Mouse (Mus musculus): ENCODE measurements around the gene Unc5cl. TPM values are rescaled to one million over a fixed set of nuclear protein-coding genes. Genes with fewer than 3 reads are reported as not detected.

Unc5cl gene
- polyA plus RNA-seq, 1 experiment: not detected

- Histone ChIP-seq H3K4me3 (no peak overlapping the region), H3K4me2 (ENCODE audit: low read depth) (no peak overlapping the region), H3K79me2 (ENCODE audit: control insufficient read depth, insufficient read depth) (no peaks in the 10 kb centered on the region), H3K27me3 (ENCODE audit: control insufficient read depth, insufficient read depth, insufficient read length) (no peaks in the 10 kb centered on the region), H3K36me3 (ENCODE audit: control insufficient read depth, insufficient read depth) (no peaks in the 10 kb centered on the region), H3ac (ENCODE audit: control insufficient read depth, insufficient read length) (no peak overlapping the region)
- TF ChIP-seq TCF3 (IDR thresholded peaks at IDR 0.05; ENCODE audit: insufficient read length, low read depth) (no peak), MYOG (IDR thresholded peaks at IDR 0.05; ENCODE audit: control insufficient read depth in 1 of 3, insufficient read depth in 1 of 3, insufficient read length in 2 of 3, low read depth in 2 of 3) (no peak), CEBPB (IDR thresholded peaks at IDR 0.05; ENCODE audit: insufficient read depth, poor library complexity, severe bottlenecking) (no peak), POLR2AphosphoS2 (IDR thresholded peaks at IDR 0.05; ENCODE audit: insufficient read length, low read depth) (no peak), SRF (IDR thresholded peaks at IDR 0.05; ENCODE audit: control insufficient read depth, insufficient read length, low read depth) (no peak), REST (IDR thresholded peaks at IDR 0.05; ENCODE audit: insufficient read depth, insufficient read length) (no peak), E2F4 (IDR thresholded peaks at IDR 0.05; ENCODE audit: insufficient read depth) (no peak), TCF12 (IDR thresholded peaks at IDR 0.05; ENCODE audit: insufficient read depth, poor library complexity, severe bottlenecking) (no peak), POLR2A (IDR thresholded peaks at IDR 0.05; ENCODE audit: insufficient read length, low read depth) (no peak), MAX (IDR thresholded peaks at IDR 0.05; ENCODE audit: low read depth) (no peak), MYOD1 (IDR thresholded peaks at IDR 0.05; ENCODE audit: control insufficient read depth in 1 of 3, insufficient read length in 2 of 3, low read depth in 2 of 3) (no peak), USF1 (IDR thresholded peaks at IDR 0.05; ENCODE audit: low read depth) (no peak)
Measured at GRCm38 (mm10) chr17:48581153-48581552, 126.5 kb downstream of the Unc5cl start.

- no peak for TF ChIP-seq TCF3 (IDR thresholded peaks at IDR 0.05; ENCODE audit: insufficient read length, low read depth)
- TF ChIP-seq SRF (IDR thresholded peaks at IDR 0.05; ENCODE audit: control insufficient read depth, insufficient read length, low read depth): no peak
- H3K4me2 ChIP-seq (ENCODE audit: low read depth): no peak overlapping the region
- H3K4me3 ChIP-seq: no peak overlapping the region
- H3K79me2 ChIP-seq (ENCODE audit: control insufficient read depth, insufficient read depth): no peaks in the 10 kb centered on the region
- H3K27me3 ChIP-seq (ENCODE audit: control insufficient read depth, insufficient read depth, insufficient read length): no peaks in the 10 kb centered on the region
- no peak overlapping the region for H3ac ChIP-seq (ENCODE audit: control insufficient read depth, insufficient read length)
- no peaks in the 10 kb centered on the region for H3K36me3 ChIP-seq (ENCODE audit: control insufficient read depth, insufficient read depth)
Measured at GRCm38 (mm10) chr17:48582486-48582990, 127.8 kb downstream of the Unc5cl start.

DNA sequence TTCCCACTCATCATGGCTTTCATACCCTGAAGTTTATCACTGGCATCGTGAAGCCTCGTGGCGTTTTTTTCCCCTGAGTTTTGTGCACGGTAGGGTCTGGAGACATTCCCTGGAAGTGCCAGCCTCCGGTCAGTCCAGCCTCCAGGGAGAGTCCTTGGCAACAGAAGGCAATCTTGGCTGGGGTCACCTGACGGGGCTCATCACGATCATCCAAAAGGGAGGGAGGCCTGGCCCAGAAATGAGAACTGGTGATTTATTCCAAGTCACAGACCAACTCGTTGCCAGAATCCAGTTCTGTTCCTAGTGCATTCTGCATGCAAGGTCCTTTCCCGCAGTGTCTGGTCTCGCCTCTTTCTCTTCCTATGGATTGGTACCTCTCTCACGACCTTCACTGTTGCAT is 128.7 kb downstream of the Unc5cl start:
- H3ac ChIP-seq (ENCODE audit: control insufficient read depth, insufficient read length): no peak overlapping the region
- no peaks in the 10 kb centered on the region for H3K27me3 ChIP-seq (ENCODE audit: control insufficient read depth, insufficient read depth, insufficient read length)
- TF ChIP-seq TCF12 (IDR thresholded peaks at IDR 0.05; ENCODE audit: insufficient read depth, poor library complexity, severe bottlenecking) (no peak), SRF (IDR thresholded peaks at IDR 0.05; ENCODE audit: control insufficient read depth, insufficient read length, low read depth) (no peak), MAX (IDR thresholded peaks at IDR 0.05; ENCODE audit: low read depth) (no peak)
- H3K4me2 ChIP-seq (ENCODE audit: low read depth): no peak overlapping the region
- H3K4me3 ChIP-seq: no peak overlapping the region
- no peaks in the 10 kb centered on the region for H3K79me2 ChIP-seq (ENCODE audit: control insufficient read depth, insufficient read depth)
- H3K36me3 ChIP-seq (ENCODE audit: control insufficient read depth, insufficient read depth): no peaks in the 10 kb centered on the region

DNA sequence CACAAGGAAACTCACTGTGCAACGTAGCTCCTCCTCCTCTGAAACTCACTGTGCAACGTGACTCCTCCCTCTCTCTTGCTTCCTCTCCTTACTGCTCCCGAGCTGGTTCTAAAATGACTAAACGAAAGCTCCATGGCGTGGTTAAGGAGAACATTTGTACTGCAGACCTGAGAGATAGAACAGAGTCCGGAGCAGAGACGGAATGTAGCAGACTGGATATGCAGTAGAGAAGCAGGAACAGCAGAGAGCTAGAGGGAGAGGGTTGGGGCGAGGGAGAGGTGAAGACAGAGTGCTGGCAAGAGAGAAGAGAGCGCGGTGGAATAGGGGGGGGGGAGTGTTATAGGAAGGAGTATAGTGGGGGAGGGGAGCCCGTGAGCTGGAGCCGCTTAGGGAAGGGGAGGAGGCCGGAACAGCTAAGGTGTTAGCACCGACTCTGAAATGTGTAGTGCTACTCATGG is 131.2 kb downstream of the Unc5cl start:
- no peak overlapping the region for H3ac ChIP-seq (ENCODE audit: control insufficient read depth, insufficient read length)
- no peak overlapping the region for H3K4me2 ChIP-seq (ENCODE audit: low read depth)
- TF ChIP-seq E2F4 (IDR thresholded peaks at IDR 0.05; ENCODE audit: insufficient read depth): no peak
- TF ChIP-seq SRF (IDR thresholded peaks at IDR 0.05; ENCODE audit: control insufficient read depth, insufficient read length, low read depth): no peak
- no peak for TF ChIP-seq REST (IDR thresholded peaks at IDR 0.05; ENCODE audit: insufficient read depth, insufficient read length)
- TF ChIP-seq MYOG (IDR thresholded peaks at IDR 0.05; ENCODE audit: control insufficient read depth in 1 of 3, insufficient read depth in 1 of 3, insufficient read length in 2 of 3, low read depth in 2 of 3): no peak
- TF ChIP-seq POLR2AphosphoS2 (IDR thresholded peaks at IDR 0.05; ENCODE audit: insufficient read length, low read depth): no peak
- no peak for TF ChIP-seq CEBPB (IDR thresholded peaks at IDR 0.05; ENCODE audit: insufficient read depth, poor library complexity, severe bottlenecking)
- TF ChIP-seq MAX (IDR thresholded peaks at IDR 0.05; ENCODE audit: low read depth): no peak
- no peak for TF ChIP-seq POLR2A (IDR thresholded peaks at IDR 0.05; ENCODE audit: insufficient read length, low read depth)
- no peak for TF ChIP-seq USF1 (IDR thresholded peaks at IDR 0.05; ENCODE audit: low read depth)
- no peak for TF ChIP-seq MYOD1 (IDR thresholded peaks at IDR 0.05; ENCODE audit: control insufficient read depth in 1 of 3, insufficient read length in 2 of 3, low read depth in 2 of 3)
- TF ChIP-seq TCF3 (IDR thresholded peaks at IDR 0.05; ENCODE audit: insufficient read length, low read depth): no peak
- TF ChIP-seq TCF12 (IDR thresholded peaks at IDR 0.05; ENCODE audit: insufficient read depth, poor library complexity, severe bottlenecking): no peak
- no peaks in the 10 kb centered on the region for H3K27me3 ChIP-seq (ENCODE audit: control insufficient read depth, insufficient read depth, insufficient read length)
- no peaks in the 10 kb centered on the region for H3K36me3 ChIP-seq (ENCODE audit: control insufficient read depth, insufficient read depth)
- no peak overlapping the region for H3K4me3 ChIP-seq
- H3K79me2 ChIP-seq (ENCODE audit: control insufficient read depth, insufficient read depth): no peaks in the 10 kb centered on the region

DNA sequence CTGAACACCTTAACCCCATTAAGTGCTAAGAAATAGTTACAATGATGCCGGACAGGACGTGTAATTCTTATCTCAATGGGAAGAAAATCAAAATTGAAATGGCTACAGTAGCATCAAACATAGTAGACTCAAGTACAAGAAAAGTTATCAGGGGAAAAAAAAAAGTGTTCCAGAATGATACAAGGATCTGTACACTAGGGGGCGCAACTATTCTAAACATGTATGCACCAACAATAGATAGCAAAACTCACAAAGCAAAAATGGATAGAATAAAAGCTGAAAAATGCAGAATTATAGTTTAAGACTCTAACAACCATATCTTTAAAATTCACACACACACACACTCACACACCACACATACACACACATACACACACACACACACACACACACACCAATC is 134.0 kb downstream of the Unc5cl start:
- TF ChIP-seq MAX (IDR thresholded peaks at IDR 0.05; ENCODE audit: low read depth) (no peak), TCF3 (IDR thresholded peaks at IDR 0.05; ENCODE audit: insufficient read length, low read depth) (no peak)
- Histone ChIP-seq H3K4me2 (ENCODE audit: low read depth) (no peak overlapping the region), H3K36me3 (ENCODE audit: control insufficient read depth, insufficient read depth) (no peaks in the 10 kb centered on the region), H3ac (ENCODE audit: control insufficient read depth, insufficient read length) (no peak overlapping the region), H3K79me2 (ENCODE audit: control insufficient read depth, insufficient read depth) (no peaks in the 10 kb centered on the region), H3K4me3 (no peak overlapping the region), H3K27me3 (ENCODE audit: control insufficient read depth, insufficient read depth, insufficient read length) (no peaks in the 10 kb centered on the region)

Other genes with a start within 250 kb of the Unc5cl start
- gene Trem1, start 222.1 kb upstream of the Unc5cl start, polyA plus RNA-seq (2012; fragmentation: generic; extraction: Trizol): not detected
- 2.4 TPM for gene Trem3, start 207.1 kb upstream of the Unc5cl start, polyA plus RNA-seq (2012; fragmentation: generic; extraction: Trizol)
- gene Treml4, start 190.6 kb upstream of the Unc5cl start, polyA plus RNA-seq (2012; fragmentation: generic; extraction: Trizol): not detected
- not detected for gene Treml2, start 155.4 kb upstream of the Unc5cl start, polyA plus RNA-seq (2012; fragmentation: generic; extraction: Trizol)
- not detected for gene B430306N03Rik, start 138.8 kb upstream of the Unc5cl start, polyA plus RNA-seq (2012; fragmentation: generic; extraction: Trizol)
- 0.04 TPM for gene Trem2, start 108.5 kb upstream of the Unc5cl start, polyA plus RNA-seq (2012; fragmentation: generic; extraction: Trizol)
- gene Treml1, start 95.0 kb upstream of the Unc5cl start, polyA plus RNA-seq (2012; fragmentation: generic; extraction: Trizol): 0.22 TPM
- 17.0 TPM for gene Nfya, start 45.0 kb upstream of the Unc5cl start, polyA plus RNA-seq (2012; fragmentation: generic; extraction: Trizol)
- 7.5 TPM for gene Oard1, start 44.9 kb upstream of the Unc5cl start, polyA plus RNA-seq (2012; fragmentation: generic; extraction: Trizol)
- gene Apobec2, start 22.0 kb upstream of the Unc5cl start, polyA plus RNA-seq (2012; fragmentation: generic; extraction: Trizol): 122 TPM
- gene Tspo2, start 3.4 kb upstream of the Unc5cl start, polyA plus RNA-seq (2012; fragmentation: generic; extraction: Trizol): not detected

Data from myocyte (in vitro differentiated cells).